Mouse (Mus musculus) MEL (cell line): ENCODE measurements at regions not wholly inside any gene's neighbourhood (a gene's known extent, or its start where the extent isn't known, plus 50 kb on each side); places are given as distances from the start of the nearest gene placed in this dataset.

Experiments
- DNase-seq: peaks from one replicate; pipeline ENCODE4 v3.0.0; 2011; ENCODE audit warnings: low read depth, low spot score
- H3K27ac ChIP-seq: 2 replicates; pipeline ENCODE4 v1.5.1; 2012; ENCODE audit warnings: low read depth, mild to moderate bottlenecking, control low read depth, low read length, moderate library complexity; ENCODE audit not compliant: control insufficient read depth
- H3K27me3 ChIP-seq, 2 experiments: fragments of 150-350 bp in 1 of 2; sonication (generic) in 1 of 2; 2 replicates each; pipeline ENCODE4 v1.6.1; 2012; ENCODE audit warnings: low read length in 2 of 2, mild to moderate bottlenecking in 2 of 2, improper control_type of control experiment in 1 of 2, moderate library complexity in 1 of 2; ENCODE audit not compliant: insufficient read depth in 2 of 2, control insufficient read depth in 1 of 2
- H3K36me3 ChIP-seq, 2 experiments: 2 replicates each; pipeline ENCODE4 v1.6.1; 2012 to 2014; ENCODE audit warnings: low read length in 2 of 2, improper control_type of control experiment in 1 of 2, inconsistent platforms in 1 of 2, mild to moderate bottlenecking in 1 of 2; ENCODE audit not compliant: insufficient read depth in 2 of 2, control insufficient read depth in 1 of 2
- H3K4me1 ChIP-seq, 2 experiments: fragments of 150-350 bp in 1 of 2; sonication (generic) in 1 of 2; 2 replicates each; pipeline ENCODE4 v1.6.1; 2012; ENCODE audit warnings: low read length in 2 of 2, improper control_type of control experiment in 1 of 2, mild to moderate bottlenecking in 1 of 2; ENCODE audit not compliant: insufficient read depth in 2 of 2, control insufficient read depth in 1 of 2
- H3K4me3 ChIP-seq, 2 experiments: fragments of 150-350 bp in 1 of 2; sonication (generic) in 1 of 2; 2 replicates each; pipeline ENCODE4 v1.5.1; 2012; ENCODE audit warnings: low read depth in 2 of 2, low read length in 2 of 2, mild to moderate bottlenecking in 2 of 2, moderate library complexity in 2 of 2, control low read depth in 1 of 2, improper control_type of control experiment in 1 of 2; ENCODE audit not compliant: control insufficient read depth in 1 of 2, insufficient read depth in 1 of 2
- H3K79me2 ChIP-seq: 2 replicates; pipeline ENCODE4 v1.6.1; 2012; ENCODE audit warnings: mild to moderate bottlenecking, low read length, moderate library complexity; ENCODE audit not compliant: control insufficient read depth, poor library complexity, insufficient read depth
- H3K9ac ChIP-seq: 2 replicates; pipeline ENCODE4 v1.6.1; 2012; ENCODE audit warnings: low read depth, mild to moderate bottlenecking, control low read depth, low read length, moderate library complexity; ENCODE audit not compliant: control insufficient read depth, poor library complexity, severe bottlenecking
- H3K9me3 ChIP-seq: fragments of 150-350 bp; sonication (generic); replicated peaks from 2 replicates; pipeline ENCODE4 v1.6.1; 2012; ENCODE audit warnings: mild to moderate bottlenecking, low read length, improper control_type of control experiment, moderate library complexity; ENCODE audit not compliant: insufficient read depth
- CHD1 ChIP-seq: IDR thresholded peaks from 2 replicates; pipeline ENCODE4 v1.6.1; 2012; ENCODE audit warnings: low read depth, mild to moderate bottlenecking, inconsistent platforms, low read length, improper control_type of control experiment
- CTCF ChIP-seq, 3 experiments: IDR thresholded peaks in 2 of 3; conservative IDR thresholded peaks in 1 of 3; 2 replicates each; pipeline ENCODE4 v1.5.1; 2011 to 2012; ENCODE audit warnings: low read length in 3 of 3, low read depth in 2 of 3, mild to moderate bottlenecking in 2 of 3, improper control_type of control experiment in 1 of 3, inconsistent platforms in 1 of 3, mixed read lengths in 1 of 3, moderate library complexity in 1 of 3; ENCODE audit not compliant: control insufficient read depth in 1 of 3, insufficient read depth in 1 of 3, poor library complexity in 1 of 3, severe bottlenecking in 1 of 3
- E2F4 ChIP-seq: IDR thresholded peaks from 2 replicates; pipeline ENCODE4 v1.6.1; 2011; ENCODE audit warnings: low read depth, low read length, improper control_type of control experiment, borderline replicate concordance
- ELF1 ChIP-seq: IDR thresholded peaks from 2 replicates; pipeline ENCODE4 v1.6.1; 2014; ENCODE audit warnings: low read depth, mild to moderate bottlenecking, inconsistent platforms, low read length, improper control_type of control experiment, moderate library complexity
- EP300 ChIP-seq, 2 experiments: IDR thresholded peaks; 2 replicates each; pipeline ENCODE4 v1.6.1; 2011; ENCODE audit warnings: improper control_type of control experiment in 2 of 2, low read length in 2 of 2, low read depth in 1 of 2, mild to moderate bottlenecking in 1 of 2
- HCFC1 ChIP-seq: IDR thresholded peaks from 2 replicates; pipeline ENCODE4 v1.6.1; 2012; ENCODE audit warnings: low read depth, mild to moderate bottlenecking, inconsistent platforms, low read length, improper control_type of control experiment, moderate library complexity
- JUND ChIP-seq: IDR thresholded peaks from 2 replicates; pipeline ENCODE4 v1.6.1; 2011; ENCODE audit warnings: low read depth, mild to moderate bottlenecking, improper control_type of control experiment, low read length
- MAFK ChIP-seq: IDR thresholded peaks from 2 replicates; pipeline ENCODE4 v1.6.1; 2011; ENCODE audit warnings: low read depth, mild to moderate bottlenecking, low read length, improper control_type of control experiment, borderline replicate concordance
- MAZ ChIP-seq: IDR thresholded peaks from 2 replicates; pipeline ENCODE4 v1.6.1; 2012; ENCODE audit warnings: low read depth, mild to moderate bottlenecking, inconsistent platforms, low read length, improper control_type of control experiment
- MYB ChIP-seq: IDR thresholded peaks from 2 replicates; pipeline ENCODE4 v1.6.1; 2011; ENCODE audit warnings: mild to moderate bottlenecking, low read depth, low read length, improper control_type of control experiment
- POLR2A ChIP-seq, 2 experiments: IDR thresholded peaks; 2 replicates each; pipeline ENCODE4 v1.6.1; 2011 to 2012; ENCODE audit warnings: low read length in 2 of 2, mild to moderate bottlenecking in 2 of 2, control low read depth in 1 of 2, improper control_type of control experiment in 1 of 2, low read depth in 1 of 2, moderate library complexity in 1 of 2; ENCODE audit not compliant: control insufficient read depth in 1 of 2, insufficient read depth in 1 of 2, poor library complexity in 1 of 2
- POLR2AphosphoS5 ChIP-seq: IDR thresholded peaks from 2 replicates; pipeline ENCODE4 v1.6.1; 2012; ENCODE audit warnings: low read depth, borderline replicate concordance, mild to moderate bottlenecking, inconsistent platforms, low read length, moderate library complexity, mixed read lengths
- RCOR1 ChIP-seq: IDR thresholded peaks from 2 replicates; pipeline ENCODE4 v1.6.1; 2012; ENCODE audit warnings: low read depth, mild to moderate bottlenecking, inconsistent platforms, low read length, improper control_type of control experiment
- SIN3A ChIP-seq: IDR thresholded peaks from 2 replicates; pipeline ENCODE4 v1.6.1; 2012; ENCODE audit warnings: low read length, improper control_type of control experiment, inconsistent platforms
- SMC3 ChIP-seq: IDR thresholded peaks from 2 replicates; pipeline ENCODE4 v1.6.1; 2011; ENCODE audit warnings: low read depth, low read length, improper control_type of control experiment
- TAL1 ChIP-seq: IDR thresholded peaks from 2 replicates; pipeline ENCODE4 v1.6.1; 2012; ENCODE audit warnings: mild to moderate bottlenecking, inconsistent platforms, low read length, moderate library complexity, mixed read lengths
- TBP ChIP-seq: IDR thresholded peaks from 2 replicates; pipeline ENCODE4 v1.8.0; 2011; ENCODE audit warnings: low read depth, low read length, improper control_type of control experiment
- UBTF ChIP-seq: IDR thresholded peaks from 2 replicates; pipeline ENCODE4 v1.6.1; 2012; ENCODE audit warnings: low read depth, mild to moderate bottlenecking, inconsistent platforms, low read length, improper control_type of control experiment, moderate library complexity, borderline replicate concordance; ENCODE audit not compliant: insufficient read depth
- USF1 ChIP-seq: IDR thresholded peaks from 2 replicates; pipeline ENCODE4 v1.6.1; 2014; ENCODE audit warnings: low read depth, mild to moderate bottlenecking, inconsistent platforms, low read length, improper control_type of control experiment, moderate library complexity
- USF2 ChIP-seq, 2 experiments: IDR thresholded peaks; 2 replicates each; pipeline ENCODE4 v1.6.1; 2011 to 2012; ENCODE audit warnings: improper control_type of control experiment in 2 of 2, low read length in 2 of 2, borderline replicate concordance in 1 of 2, inconsistent platforms in 1 of 2, low read depth in 1 of 2, mild to moderate bottlenecking in 1 of 2; ENCODE audit not compliant: insufficient read depth in 1 of 2
- ZMIZ1 ChIP-seq: IDR thresholded peaks from 2 replicates; pipeline ENCODE4 v1.6.1; 2012; ENCODE audit warnings: low read depth, mild to moderate bottlenecking, inconsistent platforms, low read length, improper control_type of control experiment, moderate library complexity

- DNase-seq: no peak
- H3K36me3 ChIP-seq: no peaks in the 10 kb centered on the region
- no peaks in the 10 kb centered on the region for H3K4me1 ChIP-seq
- H3K4me3 ChIP-seq: no peak overlapping the region
- no peak overlapping the region for H3K27ac ChIP-seq
- peaks cover 0 to 4% of the 10 kb centered on the region in 2 experiments; a peak in 1 of 4 replicates for H3K27me3 ChIP-seq
- no peak overlapping the region for H3K9ac ChIP-seq
- TF ChIP-seq SIN3A: no peak
- no peak for TF ChIP-seq HCFC1
- TF ChIP-seq JUND: no peak
- no peak for TF ChIP-seq CHD1
- no peak for TF ChIP-seq TBP
- TF ChIP-seq CTCF (IDR thresholded peaks at IDR 0.05 in 2 of 3, conservative IDR thresholded peaks at IDR 0.05 in 1 of 3; ENCODE audit: control insufficient read depth in 1 of 3, insufficient read depth in 1 of 3, low read depth in 2 of 3, low read length in 3 of 3, poor library complexity in 1 of 3, severe bottlenecking in 1 of 3): no peak
- no peaks in the 10 kb centered on the region for H3K9me3 ChIP-seq
- no peaks in the 10 kb centered on the region for H3K79me2 ChIP-seq
Measured at GRCm38 (mm10) chr9:14150288-14150687, 124.6 kb upstream of the Sesn3 start.

- H3K9ac ChIP-seq: no peak overlapping the region
- TF ChIP-seq TAL1 (no peak), MYB (no peak), USF1 (no peak), RCOR1 (no peak), EP300 (IDR thresholded peaks at IDR 0.05; ENCODE audit: low read depth in 1 of 2, low read length in 2 of 2) (no peak), MAFK (no peak), POLR2A (IDR thresholded peaks at IDR 0.05; ENCODE audit: control insufficient read depth in 1 of 2, insufficient read depth in 1 of 2, low read depth in 1 of 2, low read length in 2 of 2, poor library complexity in 1 of 2) (no peak), ZMIZ1 (no peak), SMC3 (no peak), POLR2AphosphoS5 (no peak), MAZ (no peak), UBTF (no peak), E2F4 (no peak), CHD1 (no peak), ELF1 (no peak), USF2 (IDR thresholded peaks at IDR 0.05; ENCODE audit: borderline replicate concordance in 1 of 2, insufficient read depth in 1 of 2, low read depth in 1 of 2, low read length in 2 of 2) (no peak), SIN3A (no peak)
- H3K27me3 ChIP-seq: peaks cover 0 to 3% of the 10 kb centered on the region in 2 experiments; a peak in 2 of 4 replicates
- no peaks in the 10 kb centered on the region for H3K36me3 ChIP-seq
- no peak overlapping the region for H3K4me3 ChIP-seq
- no peaks in the 10 kb centered on the region for H3K79me2 ChIP-seq
- H3K4me1 ChIP-seq: no peaks in the 10 kb centered on the region
- no peak for DNase-seq
- H3K27ac ChIP-seq: no peak overlapping the region
- H3K9me3 ChIP-seq: no peaks in the 10 kb centered on the region
Measured at GRCm38 (mm10) chr9:14156967-14157366, 117.9 kb upstream of the Sesn3 start.
